Comparison of ENCODE assay signal across 11 mouse cellular contexts in genomic region chr11:6013359-6013758, GRCm38 (mm10). TPM values are rescaled to one million over a fixed set of nuclear protein-coding genes. Genes with fewer than 3 reads are reported as not detected.
DNase-seq lines count a peak whose midpoint lies in the region; TF ChIP-seq lines count a peak whose summit lies in the region.
"Had no signal": no experiment of that assay in that cellular context is flagged by ENCODE, and none has a peak within 500 bp of the region (broad histone marks: within the 10 kb centered on the region; RNA-seq: fewer than 3 reads in every experiment).

No protein-coding gene starts in this region.

- WGBS in kidney, adult 2 months: 42% methylated on average over 2 of the region's 2 CpGs
- 63% methylated on average over 2 of the region's 2 CpGs for WGBS in thymus, adult 2 months

- H3K27me3 ChIP-seq in kidney, adult 2 months (replicated peaks; ENCODE audit: control insufficient read depth, insufficient read depth, low read length): no peaks in the 10 kb centered on the region
- no peaks in the 10 kb centered on the region; the same call in 1 of the 2 replicates for H3K27me3 ChIP-seq in thymus, adult 2 months (ENCODE audit: control insufficient read depth, insufficient read depth, low read length)

- 0 out of 2 replicates have a peak, but pooled peaks have one; percentile 4 for TF ChIP-seq CTCF in kidney, adult 2 months (conservative IDR thresholded peaks at IDR 0.05; ENCODE audit: insufficient read depth, insufficient read length, low read depth, low read length)
- TF ChIP-seq CTCF in thymus, adult 2 months (IDR thresholded peaks at IDR 0.05; ENCODE audit: borderline replicate concordance, control insufficient read depth, extremely low read depth, insufficient read depth, low read length, poor library complexity): no peak

- peaks cover 3% of the 10 kb centered on the region; the same call in 1 of the 2 replicates for H3K4me1 ChIP-seq in kidney, adult 2 months (ENCODE audit: control insufficient read depth, insufficient read depth, low read length)
- H3K4me1 ChIP-seq in thymus, adult 2 months (replicated peaks; ENCODE audit: control insufficient read depth, insufficient read depth, low read length): peaks cover 33% of the 10 kb centered on the region
- H3K4me1 ChIP-seq: heart, embryonic 10.5 days; liver, embryonic 15.5 days had no signal

- no peak overlapping the region for H3K27ac ChIP-seq in kidney, adult 2 months (ENCODE audit: insufficient read depth, low read depth, low read length)
- no peak overlapping the region for H3K27ac ChIP-seq in thymus, adult 2 months (ENCODE audit: control insufficient read depth, insufficient read depth, low read length)
- H3K27ac ChIP-seq: heart, embryonic 10.5 days; liver, embryonic 15.5 days had no signal

- no peak overlapping the region for H3K4me3 ChIP-seq in kidney, adult 2 months (ENCODE audit: insufficient read depth, low read depth, low read length)
- no peak overlapping the region for H3K4me3 ChIP-seq in thymus, adult 2 months (ENCODE audit: control insufficient read depth, insufficient read depth, low read length)
- H3K4me3 ChIP-seq: heart, embryonic 10.5 days; liver, embryonic 15.5 days had no signal

- H3K36me3 ChIP-seq in kidney, adult 2 months (ENCODE audit: control insufficient read depth, insufficient read depth, low read length): peaks cover 4% of the 10 kb centered on the region; the same call in 1 of the 2 replicates
- peaks cover 12% of the 10 kb centered on the region for H3K36me3 ChIP-seq in thymus, adult 2 months (ENCODE audit: control insufficient read depth, insufficient read depth, low read length)
- H3K36me3 ChIP-seq: heart, embryonic 10.5 days had no signal

- no peak for DNase-seq in kidney, adult 2 months
- no peak for DNase-seq in kidney, postnatal 14 days
- DNase-seq in thymus, adult 2 months: peak; percentile 57
- DNase-seq in thymus, adult 18-20 months: no peak
- DNase-seq in ZHBTc4 (ENCODE audit: low read depth, low spot score) (peak; percentile 24), MN1 (ENCODE audit: low spot score) (no peak)
- DNase-seq in thymus, postnatal 4 days: peak; percentile 53
- DNase-seq: heart, postnatal 4 days; kidney, adult 11 months had no signal

- no peak for TF ChIP-seq POLR2A in kidney, adult 2 months (IDR thresholded peaks at IDR 0.05; ENCODE audit: low read depth, low read length)
- TF ChIP-seq POLR2A in thymus, adult 2 months (IDR thresholded peaks at IDR 0.05; ENCODE audit: control insufficient read depth, extremely low read depth, insufficient read depth, low read length, poor library complexity): no peak

RNA-seq across cellular contexts. Expression of gene Camk2b, which starts 52.8 kb away (rescaled TPM):
- polyA plus RNA-seq in kidney, adult 2 months (2012; rRNA removed): 5.1 and 6.2 TPM in 2 replicates
- 6.0 and 9.0 TPM in 2 replicates for polyA plus RNA-seq in thymus, adult 2 months (2012; rRNA removed)

RNA-seq across cellular contexts. Expression of gene Ykt6, which starts 57.9 kb away (rescaled TPM):
- polyA plus RNA-seq in kidney, adult 2 months (2012; rRNA removed): 54.1 and 60.4 TPM in 2 replicates
- polyA plus RNA-seq in thymus, adult 2 months (2012; rRNA removed): 85.8 and 101 TPM in 2 replicates

Comparison
In these comparisons a context has a peak if more than half of its experiments do, and no peak if none do; other contexts are left out.
1. DNase-seq: peak in thymus, adult 2 months (single experiment), ZHBTc4 (single experiment) and thymus, postnatal 4 days (single experiment); none in kidney, adult 2 months (single experiment), kidney, postnatal 14 days (single experiment), thymus, adult 18-20 months (0 of 2) and MN1 (single experiment).